In genomic region chr15:30570254-30570800, GRCm38 (mm10) we compare ENCODE assay signal across 17 mouse cellular contexts.
DNase-seq lines count a peak whose midpoint lies in the region; ATAC-seq and TF ChIP-seq lines count a peak whose summit lies in the region.
"Had no signal": no experiment of that assay in that cellular context is flagged by ENCODE, and none has a peak within 500 bp of the region (broad histone marks: within the 10 kb centered on the region; RNA-seq: fewer than 3 reads in every experiment).

No protein-coding gene starts in this region.

- DNase-seq in cerebellum, adult 11 months = no peak
- peak; percentile 44 to 71 for DNase-seq in layer of hippocampus, adult 18-20 months (ENCODE audit: low spot score in 2 of 2)
- no peak for DNase-seq in layer of hippocampus, postnatal 10 days (ENCODE audit: low spot score in 2 of 2)
- peak; percentile 50 for DNase-seq in brain, embryonic 14.5 days (ENCODE audit: low read depth)
- no peak for DNase-seq in forebrain, postnatal 0 days
- no peak for DNase-seq in kidney, adult 2 months
- DNase-seq: adrenal gland, postnatal 14 days; kidney, adult 9 months; lung, adult 2 months; spleen, adult 18-20 months had no signal

- no peak for TF ChIP-seq POLR2A in brain, embryonic 14.5 days (IDR thresholded peaks at IDR 0.05; ENCODE audit: borderline replicate concordance, extremely low read depth, insufficient read depth, insufficient read length, poor library complexity, severe bottlenecking)
- TF ChIP-seq POLR2A in kidney, adult 2 months (IDR thresholded peaks at IDR 0.05; ENCODE audit: low read depth, low read length) = no peak

- no peak overlapping the region for H3K4me2 ChIP-seq in forebrain, postnatal 0 days (ENCODE audit: low read depth)
- no peak overlapping the region for H3K4me2 ChIP-seq in kidney, embryonic 16.5 days (replicated peaks; ENCODE audit: low read depth, low read length)
- H3K4me2 ChIP-seq: embryonic facial prominence, embryonic 15.5 days; limb, embryonic 15.5 days had no signal

- no peak for TF ChIP-seq CTCF in brain, embryonic 14.5 days (IDR thresholded peaks at IDR 0.05; ENCODE audit: borderline replicate concordance, extremely low read depth, insufficient read depth, insufficient read length)
- no peak for TF ChIP-seq CTCF in forebrain, postnatal 0 days (IDR thresholded peaks at IDR 0.05; ENCODE audit: low read depth)
- TF ChIP-seq CTCF in kidney, adult 2 months (conservative IDR thresholded peaks at IDR 0.05; ENCODE audit: insufficient read depth, insufficient read length, low read depth, low read length) = no peak

- H3K27ac ChIP-seq in forebrain, postnatal 0 days (ENCODE audit: low read depth, low read length) = no peak overlapping the region
- no peak overlapping the region for H3K27ac ChIP-seq in kidney, adult 2 months (ENCODE audit: insufficient read depth, low read depth, low read length)
- no peak overlapping the region for H3K27ac ChIP-seq in kidney, embryonic 16.5 days (ENCODE audit: low read length)
- H3K27ac ChIP-seq: embryonic facial prominence, embryonic 15.5 days; limb, embryonic 15.5 days; stomach, postnatal 0 days had no signal

- 0 out of 2 replicates have a peak, but pooled peaks cover 3% of the 10 kb centered on the region for H3K4me1 ChIP-seq in forebrain, postnatal 0 days (ENCODE audit: insufficient read depth)
- H3K4me1 ChIP-seq in kidney, adult 2 months (ENCODE audit: control insufficient read depth, insufficient read depth, low read length) = no peaks in the 10 kb centered on the region
- H3K4me1 ChIP-seq in kidney, embryonic 16.5 days (ENCODE audit: insufficient read depth, low read length) = no peaks in the 10 kb centered on the region
- H3K4me1 ChIP-seq: embryonic facial prominence, embryonic 15.5 days; limb, embryonic 15.5 days; megakaryocyte, embryonic 14.5 days had no signal

- peak; percentile 74 for ATAC-seq in cerebellum, adult (ENCODE audit: insufficient number of reproducible peaks, low FRiP score, low TSS enrichment)
- peak; percentile 73; the same call in 1 of the 2 replicates for ATAC-seq in forebrain, postnatal 0 days
- no peak for ATAC-seq in kidney, embryonic 16.5 days (ENCODE audit: low FRiP score, low TSS enrichment)

- WGBS in forebrain, postnatal 0 days = 66% methylated on average over 8 of the region's 8 CpGs
- WGBS in kidney, adult 2 months = 76% methylated on average over 8 of the region's 8 CpGs
- 81% methylated on average over 8 of the region's 8 CpGs for WGBS in kidney, embryonic 16.5 days

- H3K4me3 ChIP-seq in forebrain, postnatal 0 days (ENCODE audit: low read depth, low read length) = no peak overlapping the region
- no peak overlapping the region for H3K4me3 ChIP-seq in kidney, adult 2 months (ENCODE audit: insufficient read depth, low read depth, low read length)
- no peak overlapping the region for H3K4me3 ChIP-seq in kidney, embryonic 16.5 days (ENCODE audit: low read length)
- H3K4me3 ChIP-seq: embryonic facial prominence, embryonic 15.5 days; limb, embryonic 15.5 days; megakaryocyte, embryonic 14.5 days; myocyte had no signal

- H3K9me3 ChIP-seq in forebrain, postnatal 0 days (ENCODE audit: low read length) = no peaks in the 10 kb centered on the region
- no peaks in the 10 kb centered on the region for H3K9me3 ChIP-seq in kidney, embryonic 16.5 days (ENCODE audit: low read length)
- H3K9me3 ChIP-seq: embryonic facial prominence, embryonic 15.5 days; limb, embryonic 15.5 days had no signal

- H3K27me3 ChIP-seq in forebrain, postnatal 0 days (ENCODE audit: insufficient read depth, low read length) = no peaks in the 10 kb centered on the region
- no peaks in the 10 kb centered on the region for H3K27me3 ChIP-seq in kidney, adult 2 months (replicated peaks; ENCODE audit: control insufficient read depth, insufficient read depth, low read length)
- no peaks in the 10 kb centered on the region for H3K27me3 ChIP-seq in kidney, embryonic 16.5 days (ENCODE audit: insufficient read depth, low read length)
- H3K27me3 ChIP-seq: embryonic facial prominence, embryonic 15.5 days; limb, embryonic 15.5 days; megakaryocyte, embryonic 14.5 days had no signal

- H3K9ac ChIP-seq in forebrain, postnatal 0 days = no peak overlapping the region
- no peak overlapping the region for H3K9ac ChIP-seq in kidney, embryonic 16.5 days (replicated peaks; ENCODE audit: low read length)
- H3K9ac ChIP-seq: embryonic facial prominence, embryonic 15.5 days; limb, embryonic 15.5 days had no signal

- H3K36me3 ChIP-seq in forebrain, postnatal 0 days (ENCODE audit: insufficient read depth) = no peaks in the 10 kb centered on the region
- no peaks in the 10 kb centered on the region for H3K36me3 ChIP-seq in kidney, adult 2 months (ENCODE audit: control insufficient read depth, insufficient read depth, low read length)
- no peaks in the 10 kb centered on the region for H3K36me3 ChIP-seq in kidney, embryonic 16.5 days (ENCODE audit: insufficient read depth, low read length)
- H3K36me3 ChIP-seq: embryonic facial prominence, embryonic 15.5 days; limb, embryonic 15.5 days had no signal

Comparison
In these comparisons a context has a peak if more than half of its experiments do, and no peak if none do; other contexts are left out.
1. DNase-seq: peak in layer of hippocampus, adult 18-20 months (2 of 2) and brain, embryonic 14.5 days (single experiment); none in cerebellum, adult 11 months (single experiment), layer of hippocampus, postnatal 10 days (0 of 2), forebrain, postnatal 0 days (single experiment) and kidney, adult 2 months (single experiment).